Mouse (Mus musculus) heart, postnatal 0 days (tissue): Measurements from ENCODE around the gene Cemip2. TPM values are rescaled to one million over a fixed set of nuclear protein-coding genes. Genes with fewer than 3 reads are reported as not detected.
"Not testable (repeated sequence)": the region's sequence is repeated elsewhere in the genome, so short reads cannot be mapped to it uniquely, and the experiment has no call there.

ENCODE experiments used
- ATAC-seq: fragments of 200-750 bp; cut with Nextera tagmentation; 2 replicates; pipeline ENCODE4 v1.8.0; 2017; ENCODE audit warnings: low read depth, moderate number of reproducible peaks, moderate library complexity; ENCODE audit not compliant: insufficient read depth
- DNase-seq: peaks from one replicate; pipeline ENCODE4 v3.0.0-alpha.2; 2016; ENCODE audit warnings: low spot score
- H3K27ac ChIP-seq: fragments of 300-500 bp; sonication (generic); 2 replicates; pipeline ENCODE4 v1.5.1; 2014; ENCODE audit warnings: low read depth, mild to moderate bottlenecking
- H3K27me3 ChIP-seq: fragments of 300-500 bp; sonication (generic); 2 replicates; pipeline ENCODE4 v1.6.1; 2014; ENCODE audit warnings: low read length, mixed read lengths; ENCODE audit not compliant: control insufficient read depth, insufficient read depth
- H3K36me3 ChIP-seq: fragments of 300-500 bp; sonication (generic); replicated peaks from 2 replicates; pipeline ENCODE4 v1.6.1; 2014; ENCODE audit warnings: low read length, mixed read lengths; ENCODE audit not compliant: control insufficient read depth, insufficient read depth
- H3K4me1 ChIP-seq: fragments of 300-500 bp; sonication (generic); 2 replicates; pipeline ENCODE4 v1.6.1; 2014; ENCODE audit warnings: antibody characterized with exemption; ENCODE audit not compliant: control insufficient read depth, insufficient read depth
- H3K4me2 ChIP-seq: fragments of 300-500 bp; sonication (generic); 2 replicates; pipeline ENCODE4 v1.6.1; 2014; ENCODE audit warnings: low read depth, mild to moderate bottlenecking, low read length, moderate library complexity
- H3K4me3 ChIP-seq: fragments of 300-500 bp; sonication (generic); 2 replicates; pipeline ENCODE4 v1.5.1; 2014; ENCODE audit warnings: low read depth, low read length
- H3K9ac ChIP-seq: fragments of 300-500 bp; sonication (generic); replicated peaks from 2 replicates; pipeline ENCODE4 v1.6.1; 2014; ENCODE audit warnings: low read depth, low read length, mixed read lengths
- H3K9me3 ChIP-seq: fragments of 300-500 bp; sonication (generic); replicated peaks from 2 replicates; pipeline ENCODE4 v1.6.1; 2016; ENCODE audit warnings: low read length; ENCODE audit not compliant: control insufficient read depth
- CTCF ChIP-seq: IDR thresholded peaks from 2 replicates; pipeline ENCODE4 v1.5.1; 2016; ENCODE audit warnings: antibody characterized with exemption, control low read depth, low read depth
- EP300 ChIP-seq: IDR thresholded peaks from 2 replicates; pipeline ENCODE4 v1.6.1; 2016; ENCODE audit warnings: antibody characterized with exemption, low read depth
- WGBS: fragments of 180-500 bp; shearing (Covaris S2); extraction: QIAGEN DNeasy Blood & Tissue Kit; methylation state at CpG from one replicate; pipeline ENCODE4 v1.1.7; 2014; 5-methylcytosine and 5-hydroxymethylcytosine counted together
- polyA plus RNA-seq: library from polyadenylated mRNA; unstranded; fragments of >200 nt; fragmentation: Nextera tagmentation; extraction: Ambion mirVana; gene quantifications from 2 replicates; pipeline ENCODE4 v1.2.1, GENCODE M21; 2015
- total RNA-seq: library from RNA; depleted of rRNA; stranded (reverse); fragments of >200 nt; gene quantifications from 2 replicates; pipeline ENCODE4 v1.2.3, GENCODE M21; 2014; ENCODE audit warnings: low replicate concordance

The Cemip2 gene
- total and polyA plus RNA-seq, 2 experiments from 2014 or later: 20.2 to 58.8 TPM

GRCm38 (mm10) chr19:21860894-21861293, 82.8 kb downstream of the Cemip2 start:
- H3K4me3 ChIP-seq: no peak overlapping the region
- no peak for DNase-seq
- H3K27me3 ChIP-seq: no peaks in the 10 kb centered on the region
- H3K9me3 ChIP-seq: no peaks in the 10 kb centered on the region
- no peak overlapping the region for H3K9ac ChIP-seq
- 93% methylated on average over 6 of the region's 6 CpGs for WGBS
- no peak overlapping the region for H3K27ac ChIP-seq
- no peak overlapping the region for H3K4me2 ChIP-seq
- H3K4me1 ChIP-seq: peaks cover 6% of the 10 kb centered on the region; the same call in 1 of the 2 replicates
- peaks cover 35% of the 10 kb centered on the region for H3K36me3 ChIP-seq
- ATAC-seq: no peak
- TF ChIP-seq EP300: no peak
- no peak for TF ChIP-seq CTCF

GRCm38 (mm10) chr19:21862289-21862990, 84.3 kb downstream of the Cemip2 start:
- no peak overlapping the region for H3K27ac ChIP-seq
- 81% methylated on average over 5 of the region's 5 CpGs for WGBS

GRCm38 (mm10) chr19:21862991-21863931, 85.1 kb downstream of the Cemip2 start:
- Histone ChIP-seq H3K4me3 (no peak overlapping the region), H3K27ac (no peak overlapping the region), H3K36me3 (peaks cover 15% of the 10 kb centered on the region; the same call in 1 of the 2 replicates), H3K9ac (no peak overlapping the region), H3K4me1 (peaks cover 6% of the 10 kb centered on the region; the same call in 1 of the 2 replicates), H3K4me2 (no peak overlapping the region), H3K9me3 (no peaks in the 10 kb centered on the region), H3K27me3 (no peaks in the 10 kb centered on the region)
- 82% methylated on average over 9 of the region's 9 CpGs for WGBS
- TF ChIP-seq CTCF (no peak), EP300 (no peak)
- DNase-seq (no peak), ATAC-seq (no peak)

More at GRCm38 (mm10) chr19:21862289-21862990, 84.3 kb downstream of the Cemip2 start:
- DNase-seq (no peak), ATAC-seq (no peak)
- Histone ChIP-seq H3K4me2 (no peak overlapping the region), H3K9me3 (no peaks in the 10 kb centered on the region), H3K4me3 (no peak overlapping the region), H3K9ac (no peak overlapping the region), H3K36me3 (peaks cover 20% of the 10 kb centered on the region), H3K4me1 (peaks cover 6% of the 10 kb centered on the region; the same call in 1 of the 2 replicates), H3K27me3 (no peaks in the 10 kb centered on the region)
- TF ChIP-seq EP300: no peak
- no peak for TF ChIP-seq CTCF

- TF ChIP-seq EP300 (no peak), CTCF (no peak)
- Histone ChIP-seq H3K36me3 (peaks cover 6% of the 10 kb centered on the region; the same call in 1 of the 2 replicates), H3K4me3 (no peak overlapping the region), H3K4me1 (no peaks in the 10 kb centered on the region), H3K4me2 (no peak overlapping the region), H3K9ac (no peak overlapping the region), H3K27me3 (no peaks in the 10 kb centered on the region), H3K9me3 (no peaks in the 10 kb centered on the region), H3K27ac (no peak overlapping the region)
- 44% methylated on average over 7 of the region's 7 CpGs for WGBS
- ATAC-seq: 0 out of 2 replicates have a peak, but pooled peaks have one; percentile 11
- DNase-seq: no peak
Measured at GRCm38 (mm10) chr19:21865242-21866055, 87.3 kb downstream of the Cemip2 start.

- H3K4me1 ChIP-seq: no peaks in the 10 kb centered on the region
- DNase-seq (no peak), ATAC-seq (no peak)
- no peak overlapping the region for H3K9ac ChIP-seq
- no peaks in the 10 kb centered on the region for H3K9me3 ChIP-seq
- no peak overlapping the region for H3K4me3 ChIP-seq
- peaks cover 2% of the 10 kb centered on the region; the same call in 1 of the 2 replicates for H3K36me3 ChIP-seq
- H3K27ac ChIP-seq: no peak overlapping the region
- no peak for TF ChIP-seq EP300
- no peak overlapping the region for H3K4me2 ChIP-seq
- no peaks in the 10 kb centered on the region for H3K27me3 ChIP-seq
Measured at GRCm38 (mm10) chr19:21866094-21866493, 88.0 kb downstream of the Cemip2 start.

- WGBS: 91% methylated on average over 4 of the region's 4 CpGs
- H3K9me3 ChIP-seq, H3K4me2 ChIP-seq, ATAC-seq, H3K4me1 ChIP-seq, H3K9ac ChIP-seq, H3K4me3 ChIP-seq, H3K27me3 ChIP-seq, H3K27ac ChIP-seq, H3K36me3 ChIP-seq, DNase-seq: not testable (repeated sequence)
Measured at GRCm38 (mm10) chr19:21866756-21867155, 88.6 kb downstream of the Cemip2 start.
